Mouse (Mus musculus): ENCODE results near the gene Eci2. TPM values are rescaled to one million over a fixed set of nuclear protein-coding genes. Genes with fewer than 3 reads are reported as not detected.
A peak's percentile ranks its signal among the peaks of the same experiment; 100 is the strongest.
"Not testable (repeated sequence)": the region's sequence is repeated elsewhere in the genome, so short reads cannot be mapped to it uniquely, and the experiment has no call there.

Gene Eci2
- total RNA-seq (2021), result 10 to 100 TPM; 58.7 to 58.9 TPM
- long read RNA-seq, transcript Eci2-201 (10 exons, 1,746 nt), result minor isoform, 14 of 93 reads
- long read RNA-seq, transcript Eci2-211 (10 exons, 1,426 nt), result major isoform, 33 of 93 reads
- long read RNA-seq, transcript Eci2-213 (10 exons, 1,414 nt), result minor isoform, 5 of 93 reads
- long read RNA-seq, partial matches to known transcripts, result 2 of 93 reads
- long read RNA-seq, other reads (novel, unspliced or antisense), result 37 of 93 reads

GRCm38 (mm10) chr13:35026879-35027278 is at the start of gene Eci2:
Eci2 (minus strand) TSS chr13:35027096.
- peak; percentile 32 to 47 for DNase-seq (ENCODE audit: low spot score in 2 of 2)

- DNase-seq (ENCODE audit: low spot score in 2 of 2), result no peak
Observed at GRCm38 (mm10) chr13:35074862-35075261, 48.0 kb upstream of the Eci2 start.

- DNase-seq (ENCODE audit: low spot score in 2 of 2), result no peak
Observed at GRCm38 (mm10) chr13:35070485-35071472, 43.9 kb upstream of the Eci2 start.

- DNase-seq (ENCODE audit: low spot score in 2 of 2), result no peak
Observed at GRCm38 (mm10) chr13:35067084-35067483, 40.2 kb upstream of the Eci2 start.

GRCm38 (mm10) chr13:35066033-35066432 is 39.1 kb upstream of the Eci2 start:
- DNase-seq (ENCODE audit: low spot score in 2 of 2), result no peak

- no peak for DNase-seq (ENCODE audit: low spot score in 2 of 2)
Observed at GRCm38 (mm10) chr13:35064381-35064780, 37.5 kb upstream of the Eci2 start.

GRCm38 (mm10) chr13:35058145-35058544 is 31.2 kb upstream of the Eci2 start:
- DNase-seq (ENCODE audit: low spot score in 2 of 2), result no peak

- no peak for DNase-seq (ENCODE audit: low spot score in 2 of 2)
Observed at GRCm38 (mm10) chr13:35036486-35036885, 9.6 kb upstream of the Eci2 start.

GRCm38 (mm10) chr13:35035731-35036130 is 8.8 kb upstream of the Eci2 start:
- DNase-seq (ENCODE audit: low spot score in 2 of 2), result no peak

- no peak for DNase-seq (ENCODE audit: low spot score in 2 of 2)
Observed at GRCm38 (mm10) chr13:35033571-35033970, 6.7 kb upstream of the Eci2 start.

GRCm38 (mm10) chr13:35031684-35032082 is 4.8 kb upstream of the Eci2 start:
- DNase-seq (ENCODE audit: low spot score in 2 of 2), result no peak

GRCm38 (mm10) chr13:35030979-35031683 is 4.2 kb upstream of the Eci2 start:
- DNase-seq (ENCODE audit: low spot score in 2 of 2), result peak in 1 of 2 experiments; percentile 26

GRCm38 (mm10) chr13:35028365-35028764 is 1.5 kb upstream of the Eci2 start:
- DNase-seq (ENCODE audit: low spot score in 2 of 2), result no peak

- not testable (repeated sequence) for DNase-seq (ENCODE audit: low spot score in 2 of 2)
Observed at GRCm38 (mm10) chr13:35023401-35023800, 3.5 kb downstream of the Eci2 start.

GRCm38 (mm10) chr13:35020383-35020782 is 6.5 kb downstream of the Eci2 start:
- DNase-seq (ENCODE audit: low spot score in 2 of 2), result no peak

GRCm38 (mm10) chr13:35018866-35019536 is 7.9 kb downstream of the Eci2 start:
- no peak for DNase-seq (ENCODE audit: low spot score in 2 of 2)

GRCm38 (mm10) chr13:35017392-35017791 is 9.5 kb downstream of the Eci2 start:
- DNase-seq (ENCODE audit: low spot score in 2 of 2), result no peak

GRCm38 (mm10) chr13:35016067-35016466 is 10.8 kb downstream of the Eci2 start:
- DNase-seq (ENCODE audit: low spot score in 2 of 2), result no peak

GRCm38 (mm10) chr13:34995925-34996324 is 31.0 kb downstream of the Eci2 start:
- no peak for DNase-seq (ENCODE audit: low spot score in 2 of 2)

GRCm38 (mm10) chr13:34993983-34994811 is 32.7 kb downstream of the Eci2 start:
- peak; percentile 87 to 91 for DNase-seq (ENCODE audit: low spot score in 2 of 2)

Data from layer of hippocampus, postnatal 10 days (tissue).